Mouse (Mus musculus): ENCODE measurements around the gene Olfr668.

DNA sequence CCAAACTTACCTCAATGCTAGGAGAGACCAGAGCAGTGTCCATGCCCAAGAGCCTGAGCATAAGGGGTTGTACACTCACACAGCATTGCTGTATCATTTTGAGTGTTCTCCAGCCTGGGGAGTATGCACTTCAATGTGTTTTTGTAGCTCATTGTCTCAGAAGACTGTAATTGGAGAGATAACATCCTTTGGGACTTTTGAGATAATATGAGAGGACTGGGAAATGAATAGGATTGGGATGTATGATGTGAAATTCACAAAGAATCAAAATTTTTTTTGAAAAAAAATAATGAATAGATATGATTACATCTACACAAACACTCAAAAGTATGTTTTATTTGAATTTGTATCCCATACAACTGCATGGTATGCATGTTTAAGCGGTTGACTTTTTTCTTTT lies at the start of gene Olfr668:
- TF ChIP-seq CTCF (IDR thresholded peaks at IDR 0.05; ENCODE audit: low read depth, low read length) (no peak), TAL1 (conservative IDR thresholded peaks at IDR 0.05; ENCODE audit: low read depth, low read length) (no peak), GATA1 (IDR thresholded peaks at IDR 0.05; ENCODE audit: borderline replicate concordance, low read length) (no peak), GATA2 (IDR thresholded peaks at IDR 0.05; ENCODE audit: borderline replicate concordance, low read depth, low read length) (no peak), POLR2AphosphoS5 (IDR thresholded peaks at IDR 0.05; ENCODE audit: insufficient replicate concordance, low read depth, low read length) (no peak)

Data from G1E (cell line).